Mouse (Mus musculus) liver, embryonic 14.5 days (tissue): Measurements from ENCODE around the gene Slc12a3.

Source experiments
- CTCF ChIP-seq: IDR thresholded peaks from 2 replicates; pipeline ENCODE4 v1.5.1; 2016; ENCODE audit warnings: antibody characterized with exemption, low read depth, control low read depth
- EP300 ChIP-seq: IDR thresholded peaks from 2 replicates; pipeline ENCODE4 v1.6.1; 2016; ENCODE audit warnings: antibody characterized with exemption, low read depth

DNA sequence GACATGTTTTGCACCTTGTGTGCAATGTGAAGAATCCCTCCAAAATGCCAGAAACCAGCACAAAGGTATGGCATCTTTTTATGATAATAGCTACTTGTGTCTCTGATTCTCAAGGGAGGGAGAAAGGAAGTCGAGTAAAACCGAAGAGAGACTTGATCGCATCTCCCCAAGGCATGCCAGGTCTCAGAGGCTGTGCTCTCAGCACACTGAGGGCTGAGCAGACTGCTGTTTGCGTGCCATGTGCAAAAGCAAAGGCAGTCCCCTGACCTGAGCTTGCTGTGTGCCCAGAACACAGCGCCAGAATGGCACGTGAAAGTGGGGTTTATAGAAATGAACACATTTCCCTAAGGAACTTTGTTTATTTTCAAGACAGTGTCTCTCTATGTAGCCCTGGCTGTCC is 60.5 kb downstream of the Slc12a3 start:
- TF ChIP-seq CTCF = no peak
- TF ChIP-seq EP300 = no peak
